Mouse (Mus musculus): Measurements from ENCODE around the gene Stpg4.

DNA sequence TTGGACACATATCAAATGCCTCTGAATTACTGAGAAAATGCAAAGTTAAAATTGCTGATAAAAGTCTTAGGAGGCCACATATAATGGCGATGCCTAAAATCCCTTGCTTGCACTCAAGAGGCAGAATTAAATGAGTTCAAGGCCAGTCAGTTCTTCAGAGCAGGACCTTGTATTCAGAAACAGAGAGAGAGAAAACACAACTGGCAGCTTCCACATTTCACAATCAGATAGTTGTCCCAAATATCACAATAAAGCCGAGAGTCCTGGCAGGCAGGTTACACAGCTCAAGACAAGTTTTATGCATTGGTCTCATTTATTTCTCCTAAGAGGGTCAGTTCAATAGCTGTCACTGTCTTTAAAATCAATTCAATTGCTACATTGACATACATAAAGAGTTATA lies 14.0 kb upstream of the Stpg4 start:
- TF ChIP-seq POLR2A (IDR thresholded peaks at IDR 0.05; ENCODE audit: borderline replicate concordance, insufficient read depth, low read length) (no peak), CTCF (IDR thresholded peaks at IDR 0.05; ENCODE audit: borderline replicate concordance, insufficient read depth, low read depth, low read length) (no peak)
